Mouse (Mus musculus) skeletal muscle tissue, adult 2 months (tissue): ENCODE results near the gene Esp23.
"Not testable (repeated sequence)": the region's sequence is repeated elsewhere in the genome, so short reads cannot be mapped to it uniquely, and the experiment has no call there.

Experiments
- DNase-seq: peaks from one replicate; pipeline ENCODE4 v3.0.0-alpha.2; 2012; ENCODE audit warnings: low read depth, low spot score

Esp23 gene

GRCm38 (mm10) chr17:39076937-39077336 lies at the start of gene Esp23:
Esp23 (minus strand) TSS chr17:39077037.
- no peak for DNase-seq

GRCm38 (mm10) chr17:39107126-39107525 lies 30.3 kb upstream of the Esp23 start:
- DNase-seq, result not testable (repeated sequence)

GRCm38 (mm10) chr17:39095034-39095433 lies 18.2 kb upstream of the Esp23 start, which contains the start of gene Esp22:
Esp22 (plus strand) TSS chr17:39095334.
- DNase-seq, result no peak

GRCm38 (mm10) chr17:39063641-39064040 lies 13.2 kb downstream of the Esp23 start:
- DNase-seq, result no peak

- DNase-seq, result no peak
These were observed 33.6 kb downstream of the Esp23 start, which contains the start of gene Gm21903 for GRCm38 (mm10) chr17:39043241-39043640. Gm21903 (minus strand) TSS chr17:39043341.

GRCm38 (mm10) chr17:39036395-39036794 lies 40.4 kb downstream of the Esp23 start, which contains the start of gene Esp24:
Esp24 (plus strand) TSS chr17:39036695.
- DNase-seq, result not testable (repeated sequence)
